Mouse (Mus musculus) gastrocnemius, adult 2 months (tissue): ENCODE measurements around the gene Gsta1. TPM values are rescaled to one million over a fixed set of nuclear protein-coding genes. Genes with fewer than 3 reads are reported as not detected.
"Not testable (repeated sequence)": the region's sequence is repeated elsewhere in the genome, so short reads cannot be mapped to it uniquely, and the experiment has no call there.

Experiments
- DNase-seq: peaks from one replicate; pipeline ENCODE4 v3.0.0; 2022
- H3K27ac ChIP-seq: fragments of 200-600 bp; 2 replicates; pipeline ENCODE4 v1.8.1; 2022; ENCODE audit warnings: mild to moderate bottlenecking
- H3K4me3 ChIP-seq: fragments of 200-600 bp; 2 replicates; pipeline ENCODE4 v1.8.1; 2022; ENCODE audit warnings: mild to moderate bottlenecking, moderate library complexity
- CTCF ChIP-seq: fragments of 200-600 bp; IDR thresholded peaks from 2 replicates; pipeline ENCODE4 v1.8.1; 2022; ENCODE audit warnings: antibody characterized with exemption, mild to moderate bottlenecking, moderate library complexity
- intact Hi-C: fragments of 180-260 bp; cut with DNase I; formaldehyde crosslinking; loops from one replicate; pipeline ENCODE4 v1.15.1; 2025
- long read RNA-seq, 2 experiments: library from polyadenylated mRNA; stranded (forward); transcript quantifications; one replicate each; pipeline ENCODE4 v2.0.0; 2021
- total RNA-seq, 2 experiments: library from RNA; stranded (reverse); gene quantifications; 2 replicates each; pipeline ENCODE4 v1.2.3; 2021

Gene Gsta1
- total RNA-seq = under 1 TPM in 1 of 2 experiments, not detected in 1; 0.33 TPM
- long read RNA-seq, experiment 1 = 0 reads
- long read RNA-seq, experiment 2 = 0 reads

GRCm38 (mm10) chr9:78230461-78230860, at the start of gene Gsta1:
TSS of gene Gsta1 (plus strand) at chr9:78230656.
- H3K27ac ChIP-seq, intact Hi-C loops, DNase-seq, H3K4me3 ChIP-seq: not testable (repeated sequence)

GRCm38 (mm10) chr9:78182474-78182873, 48.0 kb upstream of the Gsta1 start, which contains the start of gene Gsta4:
TSS of gene Gsta4 (plus strand) at chr9:78182774.
- H3K27ac ChIP-seq, H3K4me3 ChIP-seq, DNase-seq, intact Hi-C loops: not testable (repeated sequence)

DNA sequence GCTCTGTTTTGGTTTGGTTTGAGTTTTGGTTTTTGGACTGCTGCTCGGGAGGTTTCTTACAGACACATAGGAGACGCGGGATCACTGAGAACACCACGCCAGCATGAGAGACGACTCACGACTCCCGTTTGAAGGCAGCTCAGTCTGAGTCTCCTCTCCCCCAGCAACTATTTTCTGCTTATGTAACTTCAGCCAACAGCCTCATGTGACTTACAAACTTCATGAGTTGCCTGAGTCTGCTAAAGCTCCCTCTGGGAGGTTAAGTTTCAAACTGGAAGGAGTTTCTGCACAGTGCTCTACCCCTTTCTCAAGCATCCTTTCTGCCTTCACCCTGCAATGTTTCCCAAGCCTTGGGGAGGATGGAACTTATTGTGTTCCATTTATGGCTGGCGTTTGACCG, 44.8 kb upstream of the Gsta1 start:
- TF ChIP-seq CTCF = no peak

GRCm38 (mm10) chr9:78188910-78189309, 41.5 kb upstream of the Gsta1 start:
- no peak overlapping the region for H3K4me3 ChIP-seq
- TF ChIP-seq CTCF = no peak
- no peak for DNase-seq
- intact Hi-C loops = no loop called here
- H3K27ac ChIP-seq = no peak overlapping the region

More for the DNA sequence above, 44.8 kb upstream of the Gsta1 start:
- intact Hi-C loops = no loop called here
- no peak overlapping the region for H3K4me3 ChIP-seq
- DNase-seq = no peak
- peak overlapping the region; percentile 68; the same call in 1 of the 2 replicates for H3K27ac ChIP-seq

DNA sequence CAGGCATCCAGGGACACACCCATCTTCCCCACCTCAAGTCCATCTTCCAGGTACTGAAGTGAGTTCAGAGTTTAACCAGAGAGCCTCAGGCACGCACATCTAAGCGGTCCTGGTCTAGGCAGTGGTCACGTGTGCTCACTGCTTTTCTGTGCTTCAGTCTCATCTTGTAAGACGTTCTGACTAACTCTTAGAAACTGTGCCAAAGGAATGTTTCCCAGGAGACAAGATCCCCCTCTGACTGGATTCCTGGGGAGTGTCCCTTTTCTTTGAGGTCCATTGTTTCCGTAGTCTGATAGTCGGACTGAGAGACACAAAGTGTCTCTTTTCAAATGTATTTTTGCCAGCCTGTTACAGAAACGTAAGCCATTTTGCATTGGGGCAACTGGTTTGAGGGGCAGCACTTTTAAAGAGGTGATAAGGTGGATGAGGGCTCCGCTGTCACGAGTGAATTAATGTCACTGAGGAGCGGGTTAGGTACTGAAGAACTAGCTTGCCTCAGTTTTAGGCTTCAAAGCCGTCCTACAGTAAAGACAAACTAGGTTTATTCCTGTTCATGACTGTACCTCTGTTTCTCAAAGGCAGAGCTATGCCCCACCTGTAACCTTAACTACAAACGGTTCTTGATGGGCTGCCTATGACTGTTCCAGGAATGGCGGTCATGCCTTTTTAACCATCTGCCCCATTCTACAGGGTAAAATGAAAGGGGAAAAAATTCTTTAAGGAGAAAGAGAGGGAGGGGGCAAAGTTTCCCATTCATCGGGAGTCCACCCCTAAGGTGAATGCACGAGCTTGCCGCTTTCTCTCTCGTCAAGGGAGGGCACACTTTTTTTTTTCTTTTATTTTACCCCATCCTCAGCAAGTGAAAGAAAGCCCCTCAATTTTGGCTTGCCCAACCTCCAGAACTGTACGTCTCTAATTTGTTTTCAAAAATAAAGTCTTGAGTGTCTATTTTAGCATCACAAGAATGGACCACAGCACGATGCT, 39.5 kb upstream of the Gsta1 start:
- peak overlapping the region; percentile 72 for H3K27ac ChIP-seq
- H3K4me3 ChIP-seq = peak overlapping the region; percentile 70
- intact Hi-C loops = no loop called here
- DNase-seq = no peak
- no peak for TF ChIP-seq CTCF

GRCm38 (mm10) chr9:78191736-78192135, 38.7 kb upstream of the Gsta1 start:
- DNase-seq = peak; percentile 54
- TF ChIP-seq CTCF = no peak
- intact Hi-C loops = no loop called here
- H3K27ac ChIP-seq = peak overlapping the region; percentile 72
- H3K4me3 ChIP-seq = peak overlapping the region; percentile 70

DNA sequence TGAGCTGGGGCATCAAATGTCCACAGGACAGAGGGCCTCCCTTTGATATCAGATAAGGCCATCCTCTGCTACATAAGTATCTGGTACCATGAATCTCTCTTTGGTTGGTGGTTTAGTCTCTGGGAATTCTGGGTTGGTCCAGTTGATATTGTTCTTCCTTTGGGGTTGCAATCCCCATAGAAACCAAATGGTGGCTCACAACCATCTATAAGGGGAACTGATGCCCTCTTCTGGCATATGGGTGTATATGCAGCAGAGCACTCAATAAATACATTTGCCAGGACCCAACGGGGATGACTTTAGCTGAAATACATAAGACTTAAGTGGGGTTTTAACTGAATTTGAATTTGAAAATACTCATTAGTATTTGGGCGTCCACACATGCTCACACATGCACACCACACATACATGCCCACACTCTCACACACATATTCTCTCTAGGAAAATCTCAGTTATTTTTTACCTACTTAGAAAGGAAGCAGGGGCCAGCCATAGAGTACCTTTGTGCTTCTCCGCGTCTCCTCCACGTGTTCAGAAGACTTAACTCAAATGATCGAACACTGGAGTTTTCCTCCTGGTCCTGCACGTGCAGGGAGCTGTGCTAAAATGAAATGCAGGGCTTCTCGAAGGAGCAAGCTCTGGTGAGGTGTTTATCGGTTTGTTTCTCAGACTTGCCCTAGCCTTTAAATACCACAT, 36.4 kb upstream of the Gsta1 start:
- peak; percentile 37 for DNase-seq
- peak; percentile 95 for TF ChIP-seq CTCF
- Histone ChIP-seq H3K4me3 (no peak overlapping the region), H3K27ac (no peak overlapping the region)
- intact Hi-C loops = loop anchor here (1.0 kb wide), 2 partner anchors 18 to 81 kb away; no protein-coding TSS in a partner anchor

- H3K4me3 ChIP-seq = no peak overlapping the region
- H3K27ac ChIP-seq = no peak overlapping the region
- no peak for DNase-seq
- intact Hi-C loops = no loop called here
- TF ChIP-seq CTCF = no peak
These were observed 35.4 kb upstream of the Gsta1 start for GRCm38 (mm10) chr9:78195034-78195433.

- no peak for TF ChIP-seq CTCF
- Histone ChIP-seq H3K4me3 (no peak overlapping the region), H3K27ac (no peak overlapping the region)
- intact Hi-C loops = no loop called here
- DNase-seq = no peak
These were observed 32.7 kb upstream of the Gsta1 start for GRCm38 (mm10) chr9:78197801-78198200.

GRCm38 (mm10) chr9:78204194-78204593, 26.3 kb upstream of the Gsta1 start:
- no peak overlapping the region for H3K4me3 ChIP-seq
- no peak for DNase-seq
- no peak overlapping the region for H3K27ac ChIP-seq
- intact Hi-C loops = no loop called here
- no peak for TF ChIP-seq CTCF

DNA sequence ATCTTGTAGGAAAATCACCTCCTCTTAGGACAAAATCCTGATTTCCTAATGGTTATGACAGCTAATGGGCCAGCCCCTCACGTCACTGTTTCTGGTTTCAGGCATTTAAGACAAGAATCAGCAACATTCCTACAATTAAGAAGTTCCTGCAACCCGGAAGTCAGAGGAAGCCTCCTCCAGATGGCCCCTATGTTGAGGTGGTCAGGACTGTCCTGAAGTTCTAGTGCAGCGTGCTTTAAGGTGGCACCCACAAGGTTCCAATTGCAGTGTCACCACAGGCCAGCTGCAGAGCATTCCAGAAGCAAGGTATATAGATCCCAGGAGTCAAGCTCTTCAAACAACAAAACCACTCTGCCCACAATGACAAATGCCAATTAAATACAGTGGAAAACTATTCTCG, 21.5 kb upstream of the Gsta1 start:
- TF ChIP-seq CTCF = no peak
- H3K4me3 ChIP-seq = no peak overlapping the region
- DNase-seq = no peak
- H3K27ac ChIP-seq = no peak overlapping the region
- intact Hi-C loops = no loop called here

DNA sequence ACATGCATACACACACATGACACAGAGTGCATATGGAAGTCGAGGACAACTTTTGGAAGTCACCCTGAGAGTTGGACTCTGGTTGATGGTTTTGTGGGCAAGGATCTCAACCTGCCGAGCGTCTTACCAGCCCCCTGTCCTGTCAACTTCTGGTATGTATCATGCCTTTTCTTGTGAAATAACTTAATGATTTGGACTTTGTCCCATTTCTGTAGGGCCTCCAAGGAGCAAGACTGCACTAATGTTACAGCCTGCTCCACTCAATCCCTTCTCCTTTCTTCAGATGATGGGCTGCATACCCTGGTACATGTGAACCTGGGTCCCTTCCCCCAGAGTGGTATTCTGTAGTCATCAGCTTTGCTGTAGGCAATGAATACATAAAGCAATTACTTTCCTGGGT, 20.4 kb upstream of the Gsta1 start:
- Histone ChIP-seq H3K27ac (no peak overlapping the region), H3K4me3 (no peak overlapping the region)
- no peak for TF ChIP-seq CTCF
- no peak for DNase-seq
- intact Hi-C loops = no loop called here

DNA sequence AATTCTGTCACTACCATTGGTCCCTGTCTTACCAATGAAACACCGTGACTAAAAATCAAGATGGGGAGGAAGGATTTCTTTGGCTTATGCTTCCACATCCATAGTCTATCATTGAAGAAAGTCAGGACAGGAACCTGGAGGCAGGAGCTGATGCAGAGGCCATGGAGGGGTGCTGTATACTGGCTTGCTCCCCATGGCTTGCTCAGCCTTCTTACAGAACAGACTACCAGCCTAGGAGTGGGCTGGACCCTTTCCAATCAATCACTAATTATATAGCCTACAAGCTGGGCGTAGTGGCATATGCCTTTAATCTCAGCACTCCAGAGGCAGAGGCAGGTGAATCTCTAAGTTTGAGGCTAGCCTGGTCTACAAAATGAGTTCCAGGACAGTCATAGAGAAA, 19.6 kb upstream of the Gsta1 start:
- intact Hi-C loops = no loop called here

More for the DNA sequence above, 19.6 kb upstream of the Gsta1 start:
- no peak for DNase-seq
- TF ChIP-seq CTCF = no peak
- no peak overlapping the region for H3K27ac ChIP-seq
- H3K4me3 ChIP-seq = no peak overlapping the region
